Mouse (Mus musculus) MEL (cell line): ENCODE results near the gene Phf11d. TPM values are rescaled to one million over a fixed set of nuclear protein-coding genes. Genes with fewer than 3 reads are reported as not detected.
"Not testable (repeated sequence)": the region's sequence is repeated elsewhere in the genome, so short reads cannot be mapped to it uniquely, and the experiment has no call there.

ENCODE experiments used
- DNase-seq: peaks from one replicate; pipeline ENCODE4 v3.0.0; 2011; ENCODE audit warnings: low read depth, low spot score
- H3K27ac ChIP-seq: 2 replicates; pipeline ENCODE4 v1.5.1; 2012; ENCODE audit warnings: low read depth, mild to moderate bottlenecking, control low read depth, low read length, moderate library complexity; ENCODE audit not compliant: control insufficient read depth
- H3K27me3 ChIP-seq, 2 experiments: fragments of 150-350 bp in 1 of 2; sonication (generic) in 1 of 2; 2 replicates each; pipeline ENCODE4 v1.6.1; 2012; ENCODE audit warnings: low read length in 2 of 2, mild to moderate bottlenecking in 2 of 2, improper control_type of control experiment in 1 of 2, moderate library complexity in 1 of 2; ENCODE audit not compliant: insufficient read depth in 2 of 2, control insufficient read depth in 1 of 2
- H3K36me3 ChIP-seq, 2 experiments: 2 replicates each; pipeline ENCODE4 v1.6.1; 2012 to 2014; ENCODE audit warnings: low read length in 2 of 2, improper control_type of control experiment in 1 of 2, inconsistent platforms in 1 of 2, mild to moderate bottlenecking in 1 of 2; ENCODE audit not compliant: insufficient read depth in 2 of 2, control insufficient read depth in 1 of 2
- H3K4me1 ChIP-seq, 2 experiments: fragments of 150-350 bp in 1 of 2; sonication (generic) in 1 of 2; 2 replicates each; pipeline ENCODE4 v1.6.1; 2012; ENCODE audit warnings: low read length in 2 of 2, improper control_type of control experiment in 1 of 2, mild to moderate bottlenecking in 1 of 2; ENCODE audit not compliant: insufficient read depth in 2 of 2, control insufficient read depth in 1 of 2
- H3K4me3 ChIP-seq, 2 experiments: fragments of 150-350 bp in 1 of 2; sonication (generic) in 1 of 2; 2 replicates each; pipeline ENCODE4 v1.5.1; 2012; ENCODE audit warnings: low read depth in 2 of 2, low read length in 2 of 2, mild to moderate bottlenecking in 2 of 2, moderate library complexity in 2 of 2, control low read depth in 1 of 2, improper control_type of control experiment in 1 of 2; ENCODE audit not compliant: control insufficient read depth in 1 of 2, insufficient read depth in 1 of 2
- H3K79me2 ChIP-seq: 2 replicates; pipeline ENCODE4 v1.6.1; 2012; ENCODE audit warnings: mild to moderate bottlenecking, low read length, moderate library complexity; ENCODE audit not compliant: control insufficient read depth, poor library complexity, insufficient read depth
- H3K9ac ChIP-seq: 2 replicates; pipeline ENCODE4 v1.6.1; 2012; ENCODE audit warnings: low read depth, mild to moderate bottlenecking, control low read depth, low read length, moderate library complexity; ENCODE audit not compliant: control insufficient read depth, poor library complexity, severe bottlenecking
- H3K9me3 ChIP-seq: fragments of 150-350 bp; sonication (generic); replicated peaks from 2 replicates; pipeline ENCODE4 v1.6.1; 2012; ENCODE audit warnings: mild to moderate bottlenecking, low read length, improper control_type of control experiment, moderate library complexity; ENCODE audit not compliant: insufficient read depth
- CTCF ChIP-seq, 3 experiments: IDR thresholded peaks in 2 of 3; conservative IDR thresholded peaks in 1 of 3; 2 replicates each; pipeline ENCODE4 v1.5.1; 2011 to 2012; ENCODE audit warnings: low read length in 3 of 3, low read depth in 2 of 3, mild to moderate bottlenecking in 2 of 3, improper control_type of control experiment in 1 of 3, inconsistent platforms in 1 of 3, mixed read lengths in 1 of 3, moderate library complexity in 1 of 3; ENCODE audit not compliant: control insufficient read depth in 1 of 3, insufficient read depth in 1 of 3, poor library complexity in 1 of 3, severe bottlenecking in 1 of 3
- E2F4 ChIP-seq: IDR thresholded peaks from 2 replicates; pipeline ENCODE4 v1.6.1; 2011; ENCODE audit warnings: low read depth, low read length, improper control_type of control experiment, borderline replicate concordance
- GABPA ChIP-seq: IDR thresholded peaks from 2 replicates; pipeline ENCODE4 v1.6.1; 2012; ENCODE audit warnings: low read depth, mild to moderate bottlenecking, inconsistent platforms, low read length, improper control_type of control experiment, moderate library complexity
- GATA1 ChIP-seq: IDR thresholded peaks from 2 replicates; pipeline ENCODE4 v1.6.1; 2011; ENCODE audit warnings: low read depth, low read length, improper control_type of control experiment
- HCFC1 ChIP-seq: IDR thresholded peaks from 2 replicates; pipeline ENCODE4 v1.6.1; 2012; ENCODE audit warnings: low read depth, mild to moderate bottlenecking, inconsistent platforms, low read length, improper control_type of control experiment, moderate library complexity
- MAFK ChIP-seq: IDR thresholded peaks from 2 replicates; pipeline ENCODE4 v1.6.1; 2011; ENCODE audit warnings: low read depth, mild to moderate bottlenecking, low read length, improper control_type of control experiment, borderline replicate concordance
- MAX ChIP-seq: IDR thresholded peaks from 2 replicates; pipeline ENCODE4 v1.6.1; 2011; ENCODE audit warnings: low read length, improper control_type of control experiment
- MAZ ChIP-seq: IDR thresholded peaks from 2 replicates; pipeline ENCODE4 v1.6.1; 2012; ENCODE audit warnings: low read depth, mild to moderate bottlenecking, inconsistent platforms, low read length, improper control_type of control experiment
- MEF2A ChIP-seq: IDR thresholded peaks from 2 replicates; pipeline ENCODE4 v1.6.1; 2014; ENCODE audit warnings: low read depth, mild to moderate bottlenecking, inconsistent platforms, low read length, improper control_type of control experiment; ENCODE audit not compliant: poor library complexity, insufficient replicate concordance, severe bottlenecking; ENCODE audit errors: extremely low read depth
- MXI1 ChIP-seq: IDR thresholded peaks from 2 replicates; pipeline ENCODE4 v1.6.1; 2011; ENCODE audit warnings: mild to moderate bottlenecking, low read depth, low read length, improper control_type of control experiment
- MYB ChIP-seq: IDR thresholded peaks from 2 replicates; pipeline ENCODE4 v1.6.1; 2011; ENCODE audit warnings: mild to moderate bottlenecking, low read depth, low read length, improper control_type of control experiment
- NRF1 ChIP-seq: IDR thresholded peaks from 2 replicates; pipeline ENCODE4 v1.6.1; 2014; ENCODE audit warnings: low read depth, mild to moderate bottlenecking, inconsistent platforms, low read length, improper control_type of control experiment, moderate library complexity; ENCODE audit not compliant: poor library complexity, insufficient read depth, severe bottlenecking
- POLR2A ChIP-seq, 2 experiments: IDR thresholded peaks; 2 replicates each; pipeline ENCODE4 v1.6.1; 2011 to 2012; ENCODE audit warnings: low read length in 2 of 2, mild to moderate bottlenecking in 2 of 2, control low read depth in 1 of 2, improper control_type of control experiment in 1 of 2, low read depth in 1 of 2, moderate library complexity in 1 of 2; ENCODE audit not compliant: control insufficient read depth in 1 of 2, insufficient read depth in 1 of 2, poor library complexity in 1 of 2
- POLR2AphosphoS5 ChIP-seq: IDR thresholded peaks from 2 replicates; pipeline ENCODE4 v1.6.1; 2012; ENCODE audit warnings: low read depth, borderline replicate concordance, mild to moderate bottlenecking, inconsistent platforms, low read length, moderate library complexity, mixed read lengths
- SIN3A ChIP-seq: IDR thresholded peaks from 2 replicates; pipeline ENCODE4 v1.6.1; 2012; ENCODE audit warnings: low read length, improper control_type of control experiment, inconsistent platforms
- SMC3 ChIP-seq: IDR thresholded peaks from 2 replicates; pipeline ENCODE4 v1.6.1; 2011; ENCODE audit warnings: low read depth, low read length, improper control_type of control experiment
- TAL1 ChIP-seq: IDR thresholded peaks from 2 replicates; pipeline ENCODE4 v1.6.1; 2012; ENCODE audit warnings: mild to moderate bottlenecking, inconsistent platforms, low read length, moderate library complexity, mixed read lengths
- TCF12 ChIP-seq: IDR thresholded peaks from 2 replicates; pipeline ENCODE4 v1.6.1; 2014; ENCODE audit warnings: low read depth, mild to moderate bottlenecking, inconsistent platforms, low read length, improper control_type of control experiment, moderate library complexity
- UBTF ChIP-seq: IDR thresholded peaks from 2 replicates; pipeline ENCODE4 v1.6.1; 2012; ENCODE audit warnings: low read depth, mild to moderate bottlenecking, inconsistent platforms, low read length, improper control_type of control experiment, moderate library complexity, borderline replicate concordance; ENCODE audit not compliant: insufficient read depth
- ZKSCAN1 ChIP-seq: IDR thresholded peaks from 2 replicates; pipeline ENCODE4 v1.6.1; 2012; ENCODE audit warnings: low read depth, mild to moderate bottlenecking, inconsistent platforms, low read length, improper control_type of control experiment, moderate library complexity
- ZMIZ1 ChIP-seq: IDR thresholded peaks from 2 replicates; pipeline ENCODE4 v1.6.1; 2012; ENCODE audit warnings: low read depth, mild to moderate bottlenecking, inconsistent platforms, low read length, improper control_type of control experiment, moderate library complexity
- polyA plus RNA-seq, 2 experiments: library from polyadenylated mRNA; stranded (reverse) in 1 of 2; unstranded in 1 of 2; fragments of >175 nt in 1 of 2; fragments of >200 nt in 1 of 2; gene quantifications; 2 replicates each; pipeline versions ENCODE4 v1.2.1 to v1.2.4; 2012; ENCODE audit warnings: low replicate concordance in 2 of 2, low read depth in 1 of 2; ENCODE audit not compliant: insufficient read length in 2 of 2, insufficient read depth in 1 of 2, missing spikeins in 1 of 2
- total RNA-seq: library from RNA; depleted of rRNA; stranded (reverse); fragments of 300-350 nt; gene quantifications from 2 replicates; pipeline ENCODE4 v1.2.3, GENCODE M21; 2012

Phf11d gene
- total and polyA plus RNA-seq, 3 experiments = 5.6 to 19.5 TPM; not detected in 1

DNA sequence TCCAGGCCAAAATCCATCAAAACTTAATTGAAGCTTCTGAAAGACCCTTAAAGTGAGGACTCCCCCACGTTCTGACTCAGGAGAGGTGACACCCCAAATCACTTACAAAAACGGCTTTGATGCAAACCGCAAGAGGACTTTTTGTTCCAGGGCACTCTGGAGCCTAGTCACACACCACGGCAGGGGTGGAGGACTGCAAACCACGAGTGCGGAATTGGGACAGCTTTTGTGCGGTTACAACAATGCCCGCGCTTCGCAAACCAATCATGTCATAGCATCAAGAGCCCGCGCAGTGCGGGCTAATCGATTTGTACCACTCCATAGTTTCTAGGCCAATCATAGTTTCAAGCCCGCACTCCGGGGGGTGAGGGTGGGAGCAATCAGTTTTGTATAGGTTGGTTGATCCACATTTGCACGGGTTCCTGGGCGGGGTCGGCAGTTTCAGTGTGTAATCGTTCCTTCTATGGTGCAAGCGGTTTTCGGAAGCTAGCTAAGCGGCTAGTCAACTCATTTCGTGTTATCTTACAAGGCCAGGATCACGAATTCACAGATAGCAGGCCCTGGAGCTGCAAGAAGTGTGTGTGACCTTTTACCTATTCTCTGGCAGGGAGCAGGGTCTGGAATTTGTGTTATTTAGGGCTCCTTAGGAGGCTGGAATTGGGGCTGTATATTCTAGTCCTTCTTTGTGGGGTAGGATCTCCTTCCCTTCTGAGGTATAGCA, 5.2 kb upstream of the Phf11d start (continued):
- TF ChIP-seq CTCF (IDR thresholded peaks at IDR 0.05 in 2 of 3, conservative IDR thresholded peaks at IDR 0.05 in 1 of 3; ENCODE audit: control insufficient read depth in 1 of 3, insufficient read depth in 1 of 3, low read depth in 2 of 3, low read length in 3 of 3, poor library complexity in 1 of 3, severe bottlenecking in 1 of 3) (no peak), POLR2AphosphoS5 (no peak), NRF1 (no peak)

DNA sequence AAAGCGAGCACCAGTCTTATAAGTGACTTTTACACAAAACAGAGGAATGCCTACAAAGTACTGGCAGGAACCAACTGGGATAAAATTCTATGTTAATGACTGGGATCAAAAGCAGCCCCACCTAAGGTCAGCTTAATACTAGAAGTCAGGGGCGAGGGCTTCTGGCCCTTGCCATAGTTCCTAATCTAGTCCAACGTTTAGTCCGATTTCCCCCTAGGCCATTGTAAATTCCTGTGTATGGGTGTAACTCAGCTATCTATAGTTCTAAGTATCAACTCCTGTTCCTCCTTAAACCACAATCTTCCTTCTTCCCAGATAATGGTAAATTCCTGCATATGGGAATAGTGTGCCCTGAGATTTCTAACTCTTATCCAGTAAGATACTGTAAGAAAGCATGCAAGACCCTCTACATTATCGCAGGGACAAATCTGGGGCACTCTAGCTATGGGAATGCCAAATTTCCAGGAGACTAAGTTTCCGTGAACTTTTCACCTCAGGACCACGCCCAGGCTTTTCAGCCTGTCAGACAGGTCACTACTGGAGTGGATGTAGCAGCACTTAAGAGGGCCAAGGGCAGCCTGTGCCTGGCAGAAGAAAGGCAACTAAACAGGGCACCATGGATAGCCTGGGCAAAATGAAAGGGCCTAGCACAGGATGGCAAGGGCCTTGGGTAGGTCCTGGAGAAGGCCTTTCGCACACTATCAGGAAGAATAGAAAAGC, 1.3 kb upstream of the Phf11d start:
- TF ChIP-seq POLR2A (IDR thresholded peaks at IDR 0.05; ENCODE audit: control insufficient read depth in 1 of 2, insufficient read depth in 1 of 2, low read depth in 1 of 2, low read length in 2 of 2, poor library complexity in 1 of 2) (no peak), ZMIZ1 (no peak), SIN3A (no peak), MAZ (no peak), MEF2A (no peak), MAX (no peak), GATA1 (no peak), GABPA (no peak), UBTF (no peak), MXI1 (no peak), HCFC1 (no peak), ZKSCAN1 (no peak), E2F4 (no peak), TCF12 (no peak), TAL1 (no peak), SMC3 (no peak), MYB (no peak), CTCF (IDR thresholded peaks at IDR 0.05 in 2 of 3, conservative IDR thresholded peaks at IDR 0.05 in 1 of 3; ENCODE audit: control insufficient read depth in 1 of 3, insufficient read depth in 1 of 3, low read depth in 2 of 3, low read length in 3 of 3, poor library complexity in 1 of 3, severe bottlenecking in 1 of 3) (no peak), MAFK (no peak)
- Histone ChIP-seq H3K27ac (no peak overlapping the region), H3K4me3 (no peak overlapping the region), H3K36me3 (peaks cover 0 to 12% of the 10 kb centered on the region in 2 experiments; a peak in 2 of 4 replicates), H3K27me3 (no peaks in the 10 kb centered on the region), H3K79me2 (no peaks in the 10 kb centered on the region), H3K9me3 (no peaks in the 10 kb centered on the region), H3K9ac (no peak overlapping the region), H3K4me1 (peaks cover 0 to 10% of the 10 kb centered on the region in 2 experiments; a peak in 1 of 4 replicates)
- DNase-seq = no peak

DNA sequence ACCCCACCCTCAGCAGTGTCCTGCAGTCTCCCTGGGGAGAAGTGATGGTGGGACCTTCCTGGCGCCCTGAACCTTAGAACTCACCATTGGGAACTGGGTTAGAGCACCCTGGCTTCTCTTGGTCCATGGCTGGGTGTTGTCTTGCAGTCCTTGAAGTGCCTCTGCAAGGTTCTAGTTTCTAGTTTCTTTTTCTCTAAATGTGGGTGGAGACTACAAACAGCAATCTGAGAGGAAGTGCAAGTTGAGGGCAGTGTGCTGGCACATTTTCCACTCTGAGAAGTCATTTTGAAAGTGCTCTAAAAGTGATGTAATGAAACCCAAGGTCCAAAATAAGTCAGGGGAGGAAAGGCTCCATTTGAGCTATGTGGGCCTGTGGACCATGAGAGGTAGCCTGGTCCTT, 24.1 kb downstream of the Phf11d start, which contains the start of gene Phf11b:
Gene Phf11b (minus strand): TSS at position 163 of the 400 bp plus-strand sequence.
- DNase-seq = peak; percentile 10
- not testable (repeated sequence) for H3K27ac ChIP-seq

More for the DNA sequence above, 24.1 kb downstream of the Phf11d start, which contains the start of gene Phf11b:
- not testable (repeated sequence) for H3K79me2 ChIP-seq, H3K36me3 ChIP-seq, H3K27me3 ChIP-seq, H3K9me3 ChIP-seq, H3K4me1 ChIP-seq, H3K9ac ChIP-seq
- peak within 1 kb of the TSS in 1 of 2 experiments; percentile 39; a peak in 1 of 4 replicates for H3K4me3 ChIP-seq
